Mouse (Mus musculus): Measurements from ENCODE around the gene Sept14. TPM values are rescaled to one million over a fixed set of nuclear protein-coding genes. Genes with fewer than 3 reads are reported as not detected.

The Sept14 gene
- polyA plus RNA-seq (2016; fragmentation: Nextera tagmentation; extraction: Ambion mirVana), result not detected in 2 replicates

DNA sequence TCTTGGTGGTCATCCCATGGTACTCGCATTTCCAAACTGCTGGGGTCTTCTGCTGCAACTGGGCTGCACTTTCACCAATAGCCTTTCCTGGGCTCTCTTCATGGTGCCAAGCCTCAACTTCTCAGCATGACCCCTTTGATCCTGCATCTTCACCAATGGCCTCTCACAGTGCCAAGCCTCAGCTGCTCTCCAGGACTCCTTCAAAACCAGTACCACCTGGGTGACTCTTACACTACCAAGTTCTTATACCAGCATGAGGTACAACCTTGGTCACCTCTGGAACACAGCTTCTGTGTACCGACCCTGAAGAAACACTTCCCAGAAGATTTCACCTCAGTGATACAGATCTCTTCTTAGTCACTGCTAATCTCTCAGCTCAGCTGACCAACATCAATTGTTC lies at the start of gene Sept14:
Gene Sept14 (minus strand): TSS at position 101 of the 400 bp plus-strand sequence.
- Histone ChIP-seq H3K4me3 (no peak within 1 kb of the TSS), H3K9me3 (replicated peaks) (no peaks in the 10 kb centered on the region), H3K4me1 (no peaks in the 10 kb centered on the region), H3K27me3 (ENCODE audit: low read depth, poor library complexity, severe bottlenecking) (no peaks in the 10 kb centered on the region), H3K27ac (no peak within 1 kb of the TSS), H3K36me3 (no peaks in the 10 kb centered on the region)
- WGBS, result 64% methylated on average over 2 of the region's 2 CpGs
- DNase-seq (ENCODE audit: low spot score), result no peak

- whole genome bisulfite sequencing, result 94% methylated on average over 20 of the region's 20 CpGs
- peaks cover 28% of the 10 kb centered on the region for H3K36me3 ChIP-seq
- no peak overlapping the region for H3K4me3 ChIP-seq
- no peak for DNase-seq (ENCODE audit: low spot score)
- H3K27me3 ChIP-seq (ENCODE audit: low read depth, poor library complexity, severe bottlenecking), result no peaks in the 10 kb centered on the region
- no peaks in the 10 kb centered on the region for H3K9me3 ChIP-seq (replicated peaks)
- H3K4me1 ChIP-seq, result peaks cover under 1% of the 10 kb centered on the region; the same call in 1 of the 2 replicates
- H3K27ac ChIP-seq, result no peak overlapping the region
Measured at GRCm38 (mm10) chr5:129756886-129757285, 48.6 kb upstream of the Sept14 start.

DNA sequence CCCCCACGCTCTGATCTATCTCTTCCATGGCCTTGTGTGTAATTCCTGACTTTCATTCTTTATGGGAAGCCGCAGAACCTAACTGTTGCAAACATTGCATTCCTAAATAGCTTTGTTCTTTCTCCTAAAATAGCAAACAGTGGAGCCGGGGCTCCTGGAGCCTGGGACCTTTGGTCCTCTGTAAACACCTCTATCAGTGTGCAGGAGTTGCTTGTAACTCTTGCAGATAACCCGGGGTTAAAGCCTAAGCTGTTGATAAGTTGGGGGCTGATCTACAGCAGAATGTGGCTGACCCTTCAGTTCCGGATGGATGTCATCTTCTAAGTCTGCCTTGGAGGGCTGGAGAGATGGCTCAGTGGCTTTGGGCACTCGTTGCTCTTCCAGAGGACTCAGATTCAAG lies 35.7 kb upstream of the Sept14 start:
- Histone ChIP-seq H3K9me3 (replicated peaks) (no peaks in the 10 kb centered on the region), H3K27me3 (ENCODE audit: low read depth, poor library complexity, severe bottlenecking) (no peaks in the 10 kb centered on the region), H3K4me1 (no peaks in the 10 kb centered on the region), H3K4me3 (no peak overlapping the region), H3K36me3 (peaks cover 63% of the 10 kb centered on the region), H3K27ac (no peak overlapping the region)
- WGBS, result 66% methylated on average over 6 of the region's 6 CpGs
- DNase-seq (ENCODE audit: low spot score), result no peak

- Histone ChIP-seq H3K9me3 (replicated peaks) (no peaks in the 10 kb centered on the region), H3K27ac (no peak overlapping the region), H3K4me1 (no peaks in the 10 kb centered on the region), H3K36me3 (peaks cover 57% of the 10 kb centered on the region), H3K4me3 (no peak overlapping the region), H3K27me3 (ENCODE audit: low read depth, poor library complexity, severe bottlenecking) (no peaks in the 10 kb centered on the region)
- WGBS, result 83% methylated on average over 7 of the region's 7 CpGs
- no peak for DNase-seq (ENCODE audit: low spot score)
Measured at GRCm38 (mm10) chr5:129742903-129743488, 34.7 kb upstream of the Sept14 start.

GRCm38 (mm10) chr5:129740976-129741375 lies 32.7 kb upstream of the Sept14 start:
- H3K27ac ChIP-seq, result no peak overlapping the region
- peaks cover 42% of the 10 kb centered on the region for H3K36me3 ChIP-seq
- no peak for DNase-seq (ENCODE audit: low spot score)
- H3K9me3 ChIP-seq (replicated peaks), result no peaks in the 10 kb centered on the region
- no peak overlapping the region for H3K4me3 ChIP-seq
- 86% methylated on average over 1 of the region's 1 CpGs for WGBS
- H3K27me3 ChIP-seq (ENCODE audit: low read depth, poor library complexity, severe bottlenecking), result no peaks in the 10 kb centered on the region
- H3K4me1 ChIP-seq, result no peaks in the 10 kb centered on the region

DNA sequence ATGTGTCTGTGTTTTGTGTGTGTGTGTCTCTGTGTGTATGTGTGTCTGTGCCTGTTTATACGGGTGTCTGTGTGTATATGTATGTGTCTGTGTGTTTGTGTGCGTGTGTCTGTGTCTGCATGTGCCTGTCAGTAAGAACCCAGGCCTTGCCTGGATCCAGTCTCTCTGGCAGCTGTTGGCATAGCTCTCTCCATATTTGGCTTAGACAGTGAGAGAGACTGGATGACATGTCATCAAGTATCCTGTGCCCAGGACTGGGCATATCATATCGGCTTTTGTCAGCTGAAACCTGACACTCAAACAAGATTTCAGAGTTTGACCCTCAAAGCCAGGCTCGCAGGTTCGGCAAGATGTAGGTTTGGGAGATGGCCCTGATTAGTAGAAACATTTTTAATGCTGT lies 22.7 kb upstream of the Sept14 start:
- peaks cover 32% of the 10 kb centered on the region for H3K4me1 ChIP-seq
- DNase-seq (ENCODE audit: low spot score), result no peak
- no peaks in the 10 kb centered on the region for H3K27me3 ChIP-seq (ENCODE audit: low read depth, poor library complexity, severe bottlenecking)
- H3K27ac ChIP-seq, result no peak overlapping the region
- no peaks in the 10 kb centered on the region for H3K9me3 ChIP-seq (replicated peaks)
- H3K4me3 ChIP-seq, result no peak overlapping the region
- 74% methylated on average over 5 of the region's 5 CpGs for WGBS
- peaks cover 8% of the 10 kb centered on the region; the same call in 1 of the 2 replicates for H3K36me3 ChIP-seq

DNA sequence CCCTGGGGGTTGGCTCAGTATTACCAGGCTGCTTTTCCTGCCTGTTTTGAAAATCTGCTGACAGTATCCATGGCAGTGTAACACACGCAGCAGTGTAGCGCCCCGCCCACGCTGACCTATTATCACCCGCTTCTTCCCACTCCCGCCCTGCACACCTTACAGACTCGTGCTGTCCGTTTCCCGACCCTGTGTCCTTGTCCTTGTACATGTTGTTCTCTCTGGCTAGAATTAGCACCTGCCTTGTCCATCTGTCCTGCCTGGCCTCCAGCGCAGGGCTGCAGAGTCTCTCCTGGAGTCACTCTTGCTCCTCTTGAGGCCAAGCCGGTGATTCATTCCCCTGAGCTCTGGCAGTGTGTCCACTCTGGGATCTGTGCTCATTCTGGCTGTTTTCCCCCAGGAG lies 22.0 kb upstream of the Sept14 start:
- Histone ChIP-seq H3K27ac (no peak overlapping the region), H3K4me1 (peaks cover 32% of the 10 kb centered on the region)

GRCm38 (mm10) chr5:129729286-129729685 lies 21.0 kb upstream of the Sept14 start:
- no peak overlapping the region for H3K4me3 ChIP-seq
- 0 out of 2 replicates have a peak, but pooled peaks cover 1% of the 10 kb centered on the region for H3K36me3 ChIP-seq
- WGBS, result 69% methylated on average over 11 of the region's 11 CpGs
- no peak for DNase-seq (ENCODE audit: low spot score)
- H3K27ac ChIP-seq, result no peak overlapping the region
- H3K27me3 ChIP-seq (ENCODE audit: low read depth, poor library complexity, severe bottlenecking), result no peaks in the 10 kb centered on the region
- H3K9me3 ChIP-seq (replicated peaks), result no peaks in the 10 kb centered on the region
- peaks cover 32% of the 10 kb centered on the region for H3K4me1 ChIP-seq

More for the DNA sequence above, 22.0 kb upstream of the Sept14 start:
- no peak for DNase-seq (ENCODE audit: low spot score)
- 83% methylated on average over 11 of the region's 11 CpGs for WGBS
- Histone ChIP-seq H3K27me3 (ENCODE audit: low read depth, poor library complexity, severe bottlenecking) (no peaks in the 10 kb centered on the region), H3K4me3 (no peak overlapping the region), H3K9me3 (replicated peaks) (no peaks in the 10 kb centered on the region), H3K36me3 (peaks cover 6% of the 10 kb centered on the region; the same call in 1 of the 2 replicates)

- Histone ChIP-seq H3K27me3 (ENCODE audit: low read depth, poor library complexity, severe bottlenecking) (no peaks in the 10 kb centered on the region), H3K27ac (no peak overlapping the region), H3K9me3 (replicated peaks) (no peaks in the 10 kb centered on the region), H3K36me3 (no peaks in the 10 kb centered on the region), H3K4me3 (no peak overlapping the region), H3K4me1 (peaks cover 32% of the 10 kb centered on the region)
- WGBS, result 79% methylated on average over 3 of the region's 3 CpGs
- no peak for DNase-seq (ENCODE audit: low spot score)
Measured at GRCm38 (mm10) chr5:129726784-129727183, 18.5 kb upstream of the Sept14 start.

- WGBS, result 25% methylated on average over 7 of the region's 7 CpGs
- peak; percentile 38 for DNase-seq (ENCODE audit: low spot score)
Measured at GRCm38 (mm10) chr5:129725774-129726392, 17.6 kb upstream of the Sept14 start.

GRCm38 (mm10) chr5:129724834-129725773 lies 16.8 kb upstream of the Sept14 start, which contains the start of gene Nipsnap2:
Nipsnap2 (plus strand) TSS chr5:129725063.
- Histone ChIP-seq H3K4me1 (peaks cover 20% of the 10 kb centered on the region), H3K27me3 (ENCODE audit: low read depth, poor library complexity, severe bottlenecking) (no peaks in the 10 kb centered on the region), H3K9me3 (replicated peaks) (no peaks in the 10 kb centered on the region), H3K36me3 (peaks cover 8% of the 10 kb centered on the region), H3K4me3 (peak within 1 kb of the TSS; percentile 96), H3K27ac (peak within 1 kb of the TSS; percentile 99)
- DNase-seq (ENCODE audit: low spot score), result peak; percentile 98
- WGBS, result under 1% methylated on average over 93 of the region's 93 CpGs

More at GRCm38 (mm10) chr5:129725774-129726392, 17.6 kb upstream of the Sept14 start:
- Histone ChIP-seq H3K27ac (peak overlapping the region; percentile 99), H3K36me3 (peaks cover under 1% of the 10 kb centered on the region; the same call in 1 of the 2 replicates), H3K4me3 (peak overlapping the region; percentile 96), H3K9me3 (replicated peaks) (no peaks in the 10 kb centered on the region), H3K4me1 (peaks cover 26% of the 10 kb centered on the region), H3K27me3 (ENCODE audit: low read depth, poor library complexity, severe bottlenecking) (no peaks in the 10 kb centered on the region)

DNA sequence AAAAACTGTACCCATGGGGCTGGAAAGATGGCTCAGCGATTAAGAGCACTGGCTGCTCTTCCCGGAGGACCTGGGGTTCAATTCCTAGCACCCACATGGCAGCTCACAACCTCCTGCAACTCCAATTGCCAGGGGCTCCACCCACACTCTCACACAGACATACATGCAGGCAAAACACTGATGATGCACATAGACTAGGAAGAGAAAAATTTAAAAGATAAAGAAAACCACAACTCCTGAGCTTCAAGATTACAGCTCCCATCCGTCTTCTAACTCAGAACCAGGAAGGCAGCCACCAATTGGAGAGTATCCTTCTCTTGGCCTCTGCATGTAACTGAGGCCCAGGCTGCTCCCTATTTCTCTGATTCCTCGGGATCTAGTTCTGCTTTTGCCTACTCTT lies 16.0 kb upstream of the Sept14 start:
- no peak for DNase-seq (ENCODE audit: low spot score)
- peaks cover 16% of the 10 kb centered on the region for H3K36me3 ChIP-seq
- peak overlapping the region; percentile 99 for H3K27ac ChIP-seq
- 54% methylated on average over 4 of the region's 4 CpGs for WGBS
- peak overlapping the region; percentile 96 for H3K4me3 ChIP-seq
- no peaks in the 10 kb centered on the region for H3K27me3 ChIP-seq (ENCODE audit: low read depth, poor library complexity, severe bottlenecking)
- no peaks in the 10 kb centered on the region for H3K9me3 ChIP-seq (replicated peaks)
- peaks cover 13% of the 10 kb centered on the region for H3K4me1 ChIP-seq

Measured in limb, embryonic 10.5 days (tissue).